Mouse (Mus musculus) heart, embryonic 12.5 days (tissue): ENCODE measurements around the gene Plscr1. TPM values are rescaled to one million over a fixed set of nuclear protein-coding genes. Genes with fewer than 3 reads are reported as not detected.

Source experiments
- ATAC-seq: fragments of 200-750 bp; cut with Nextera tagmentation; 2 replicates; pipeline ENCODE4 v1.8.0; 2017; ENCODE audit warnings: moderate TSS enrichment, moderate library complexity; ENCODE audit not compliant: insufficient number of reproducible peaks, low FRiP score
- H3K27ac ChIP-seq: fragments of 300-500 bp; sonication (generic); 2 replicates; pipeline ENCODE4 v1.5.1; 2016; ENCODE audit warnings: mild to moderate bottlenecking, moderate library complexity; ENCODE audit not compliant: poor library complexity, severe bottlenecking
- H3K27me3 ChIP-seq: fragments of 300-500 bp; sonication (generic); replicated peaks from 2 replicates; pipeline ENCODE4 v1.6.1; 2016; ENCODE audit warnings: mild to moderate bottlenecking, moderate library complexity
- H3K36me3 ChIP-seq: fragments of 300-500 bp; sonication (generic); 2 replicates; pipeline ENCODE4 v1.6.1; 2016; ENCODE audit warnings: mild to moderate bottlenecking, moderate library complexity
- H3K4me1 ChIP-seq: fragments of 300-500 bp; sonication (generic); replicated peaks from 2 replicates; pipeline ENCODE4 v1.6.1; 2016; ENCODE audit warnings: mild to moderate bottlenecking
- H3K4me2 ChIP-seq: fragments of 300-500 bp; sonication (generic); 2 replicates; pipeline ENCODE4 v1.6.1; 2016; ENCODE audit warnings: mild to moderate bottlenecking, moderate library complexity
- H3K4me3 ChIP-seq: fragments of 300-500 bp; sonication (generic); 2 replicates; pipeline ENCODE4 v1.5.1; 2016; ENCODE audit warnings: mild to moderate bottlenecking
- H3K9ac ChIP-seq: fragments of 300-500 bp; sonication (generic); 2 replicates; pipeline ENCODE4 v1.6.1; 2016; ENCODE audit warnings: mild to moderate bottlenecking, moderate library complexity
- H3K9me3 ChIP-seq: fragments of 300-500 bp; sonication (generic); replicated peaks from 2 replicates; pipeline ENCODE4 v1.6.1; 2016; ENCODE audit warnings: mild to moderate bottlenecking, moderate library complexity
- WGBS: fragments of 180-500 bp; shearing (Covaris S2); methylation state at CpG from one replicate; pipeline ENCODE4 v1.1.7; 2016; 5-methylcytosine and 5-hydroxymethylcytosine counted together
- polyA plus RNA-seq: library from polyadenylated mRNA; unstranded; fragments of >200 nt; fragmentation: Nextera tagmentation; extraction: Ambion mirVana; gene quantifications from 2 replicates; pipeline ENCODE4 v1.2.1, GENCODE M21; 2016

Gene Plscr1
- polyA plus RNA-seq, 1 experiment from 2014 or later: 41.0 TPM

DNA sequence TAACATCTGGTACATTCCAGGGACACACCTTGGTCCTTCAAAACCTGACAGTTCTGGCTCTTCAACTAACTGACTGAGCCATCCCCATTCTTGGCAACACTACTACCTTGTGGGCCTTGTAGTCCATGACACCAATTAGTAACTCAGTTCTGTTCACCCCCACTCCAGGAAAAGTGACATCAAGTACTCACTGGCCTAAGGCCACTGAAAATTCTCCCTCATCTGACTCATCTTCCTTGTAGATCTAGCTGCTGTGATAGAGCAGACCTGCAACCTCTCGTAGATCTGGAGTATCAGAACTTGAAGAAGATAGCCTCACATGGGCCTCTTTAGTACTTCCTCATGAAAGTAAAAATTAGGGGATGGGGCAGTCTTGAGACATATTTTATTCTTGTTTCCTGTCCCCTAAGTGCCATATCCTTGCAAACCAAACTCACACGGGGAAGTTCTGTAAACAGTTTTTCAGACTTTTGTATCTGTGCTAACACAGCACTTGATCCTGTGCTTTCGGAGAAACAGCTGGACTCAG lies 23.4 kb upstream of the Plscr1 start:
- Histone ChIP-seq H3K9me3 (no peaks in the 10 kb centered on the region), H3K4me2 (no peak overlapping the region), H3K4me3 (no peak overlapping the region), H3K36me3 (no peaks in the 10 kb centered on the region), H3K9ac (no peak overlapping the region), H3K27ac (no peak overlapping the region), H3K27me3 (no peaks in the 10 kb centered on the region), H3K4me1 (peaks cover 8% of the 10 kb centered on the region; the same call in 1 of the 2 replicates)
- 68% methylated on average over 3 of the region's 3 CpGs for WGBS
- no peak for ATAC-seq

DNA sequence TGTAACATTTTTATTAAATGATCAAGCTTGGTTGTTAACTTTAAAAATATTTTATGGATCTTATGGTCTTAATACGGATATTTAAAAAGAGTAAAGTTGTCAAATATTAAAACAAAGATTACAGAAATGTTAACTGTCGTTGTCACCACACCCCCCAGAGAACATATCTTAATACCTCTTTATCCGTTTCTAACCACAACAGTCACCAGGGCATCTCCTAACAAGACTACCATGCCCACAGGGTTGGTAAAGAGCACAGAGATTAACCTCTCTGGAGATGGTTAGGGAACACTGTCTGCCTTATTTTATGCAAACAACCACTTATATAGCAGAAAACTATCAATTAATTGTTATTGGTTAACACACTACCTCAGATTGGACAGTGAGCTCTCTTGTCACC lies 22.8 kb upstream of the Plscr1 start:
- Histone ChIP-seq H3K9me3 (no peaks in the 10 kb centered on the region), H3K4me3 (no peak overlapping the region), H3K9ac (no peak overlapping the region), H3K27me3 (no peaks in the 10 kb centered on the region), H3K27ac (no peak overlapping the region), H3K36me3 (no peaks in the 10 kb centered on the region), H3K4me2 (no peak overlapping the region), H3K4me1 (peaks cover 8% of the 10 kb centered on the region; the same call in 1 of the 2 replicates)
- WGBS: 69% methylated on average over 3 of the region's 3 CpGs
- ATAC-seq: no peak

DNA sequence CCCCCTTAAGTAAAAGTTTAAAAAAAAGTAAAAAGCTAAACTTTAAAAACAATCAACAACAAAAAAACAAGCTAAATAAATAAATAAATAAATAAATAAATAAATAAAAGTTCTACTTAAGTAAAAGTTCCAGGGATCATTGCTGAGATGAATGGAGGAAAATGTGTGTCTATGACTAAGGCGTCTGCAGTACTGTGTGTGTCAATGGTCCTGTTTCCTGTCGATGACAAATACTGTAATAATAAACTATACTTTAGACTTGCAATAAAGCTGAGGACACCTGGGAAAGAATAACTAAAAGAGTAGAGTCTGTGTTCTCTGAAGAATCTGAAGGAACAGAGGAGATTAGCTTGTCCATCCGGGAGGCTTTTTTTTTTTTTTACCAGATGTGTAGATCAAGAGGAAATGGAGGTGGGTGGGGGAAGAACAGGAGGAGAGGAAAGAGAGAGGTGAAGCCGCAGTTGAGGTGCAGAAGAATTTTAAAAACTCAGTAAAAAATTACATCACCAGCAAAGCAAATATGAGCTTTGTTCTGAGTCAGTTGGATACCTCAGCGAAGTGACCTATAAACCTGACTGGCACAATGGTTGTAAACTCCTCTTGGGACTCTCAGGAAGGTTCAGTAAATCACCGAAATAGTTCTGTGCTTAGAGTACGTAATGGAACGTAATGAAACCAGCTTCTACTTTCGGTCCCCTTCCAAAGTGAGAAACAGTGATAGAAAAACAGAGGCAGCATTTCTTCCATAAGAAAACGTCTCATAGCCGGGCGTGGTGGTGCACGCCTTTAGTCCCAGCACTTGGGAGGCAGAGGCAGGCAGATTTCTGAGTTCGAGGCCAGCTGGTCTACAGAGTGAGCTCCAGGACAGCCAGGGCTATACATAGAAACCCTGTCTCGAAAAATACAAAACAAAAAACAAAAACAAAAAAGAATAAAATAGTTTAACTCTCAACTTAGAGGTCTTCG lies 20.4 kb upstream of the Plscr1 start:
- no peaks in the 10 kb centered on the region for H3K27me3 ChIP-seq
- no peak for ATAC-seq
- peaks cover 8% of the 10 kb centered on the region; the same call in 1 of the 2 replicates for H3K4me1 ChIP-seq
- H3K9ac ChIP-seq: no peak overlapping the region
- no peaks in the 10 kb centered on the region for H3K9me3 ChIP-seq
- no peaks in the 10 kb centered on the region for H3K36me3 ChIP-seq
- H3K4me3 ChIP-seq: no peak overlapping the region
- no peak overlapping the region for H3K4me2 ChIP-seq
- 79% methylated on average over 16 of the region's 16 CpGs for WGBS
- H3K27ac ChIP-seq: no peak overlapping the region

DNA sequence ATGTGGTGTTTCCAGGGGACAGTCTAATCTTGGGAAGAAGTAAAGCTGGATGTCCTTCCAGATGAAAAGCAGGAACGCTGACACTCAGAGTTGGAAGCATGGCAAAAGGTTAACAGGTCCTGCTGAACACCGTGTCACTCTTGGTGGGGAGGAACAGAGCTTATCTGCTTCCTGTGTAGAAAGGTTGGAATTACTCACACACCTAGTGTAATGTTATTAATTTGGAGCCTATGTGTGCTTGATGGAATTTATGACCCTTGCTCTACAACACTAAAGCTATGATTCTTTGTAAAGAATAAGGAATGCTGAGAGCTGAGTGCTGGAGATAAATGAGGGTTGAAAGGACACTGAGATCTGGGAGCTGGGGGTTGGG lies 19.7 kb upstream of the Plscr1 start:
- no peak overlapping the region for H3K9ac ChIP-seq
- no peaks in the 10 kb centered on the region for H3K36me3 ChIP-seq
- H3K9me3 ChIP-seq: no peaks in the 10 kb centered on the region
- ATAC-seq: no peak
- no peaks in the 10 kb centered on the region for H3K27me3 ChIP-seq
- no peak overlapping the region for H3K27ac ChIP-seq
- 28% methylated on average over 2 of the region's 2 CpGs for WGBS
- no peak overlapping the region for H3K4me3 ChIP-seq
- no peak overlapping the region for H3K4me2 ChIP-seq
- H3K4me1 ChIP-seq: peaks cover 8% of the 10 kb centered on the region; the same call in 1 of the 2 replicates

DNA sequence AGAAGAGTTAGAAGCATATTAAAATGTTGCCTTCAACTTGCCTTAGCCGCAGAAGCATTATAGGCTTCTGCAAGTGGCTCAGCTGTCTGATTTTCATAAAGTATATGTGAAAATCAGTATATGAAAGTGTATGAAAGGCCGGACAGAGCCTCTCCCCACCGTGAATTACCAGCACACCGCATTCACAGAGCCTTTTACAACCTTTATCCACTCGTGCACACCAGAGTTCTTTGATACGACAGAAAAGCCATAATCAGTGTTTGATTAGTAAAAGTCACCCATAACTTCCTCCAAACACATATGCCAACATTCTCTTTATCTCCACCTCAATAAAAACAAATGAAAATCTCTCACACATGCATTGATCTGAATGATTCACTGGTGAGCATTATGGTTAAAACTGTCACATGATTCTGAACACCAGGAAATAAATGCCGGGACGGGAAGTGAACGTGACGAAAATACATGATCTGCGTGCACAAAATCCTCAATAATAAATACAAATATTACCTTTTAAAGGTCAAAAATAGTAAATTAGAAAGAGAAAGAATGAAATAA lies 14.6 kb upstream of the Plscr1 start:
- no peaks in the 10 kb centered on the region for H3K36me3 ChIP-seq
- ATAC-seq: no peak
- H3K27ac ChIP-seq: no peak overlapping the region

DNA sequence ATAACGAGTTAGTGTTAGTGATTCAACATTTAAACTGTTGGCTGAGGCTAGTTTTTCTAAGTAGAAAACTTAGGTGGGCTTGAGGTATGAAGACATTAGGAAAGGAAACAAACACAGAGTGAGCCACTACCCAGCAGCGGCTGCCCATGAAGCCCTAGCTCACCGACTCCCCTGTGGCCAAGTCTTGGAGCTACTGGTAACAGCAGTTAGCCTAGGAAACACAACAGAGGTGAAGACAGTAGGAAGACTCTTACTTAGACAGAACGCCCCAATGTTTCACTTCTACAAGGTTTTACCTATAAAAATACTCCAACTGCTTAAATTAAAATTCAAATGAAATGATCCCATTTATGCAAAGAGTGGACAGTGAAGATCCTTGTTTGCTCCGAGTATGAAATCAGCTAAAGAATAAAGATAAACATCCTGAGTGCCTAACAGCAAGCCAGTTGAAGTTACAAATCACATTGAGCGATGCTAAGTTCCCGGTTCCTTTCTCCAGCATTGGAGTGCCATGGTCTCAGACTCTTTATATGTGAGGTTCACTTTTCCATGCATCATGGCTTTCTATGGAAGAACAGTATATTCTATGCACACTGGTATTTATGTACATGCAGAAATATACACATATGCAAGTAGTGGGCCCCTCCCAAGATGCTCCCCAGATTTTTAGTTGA lies 640 bp upstream of the Plscr1 start:
- Histone ChIP-seq H3K4me2 (no peak overlapping the region), H3K4me3 (no peak overlapping the region), H3K27ac (no peak overlapping the region), H3K36me3 (no peaks in the 10 kb centered on the region), H3K9ac (no peak overlapping the region), H3K9me3 (no peaks in the 10 kb centered on the region), H3K4me1 (peaks cover 7% of the 10 kb centered on the region), H3K27me3 (no peaks in the 10 kb centered on the region)
- no peak for ATAC-seq
- WGBS: 74% methylated on average over 7 of the region's 7 CpGs

More for the DNA sequence above, 14.6 kb upstream of the Plscr1 start:
- no peaks in the 10 kb centered on the region for H3K9me3 ChIP-seq
- H3K4me2 ChIP-seq: no peak overlapping the region
- H3K9ac ChIP-seq: no peak overlapping the region
- H3K27me3 ChIP-seq: no peaks in the 10 kb centered on the region
- WGBS: 85% methylated on average over 11 of the region's 11 CpGs
- H3K4me3 ChIP-seq: no peak overlapping the region
- peaks cover 4% of the 10 kb centered on the region; the same call in 1 of the 2 replicates for H3K4me1 ChIP-seq

DNA sequence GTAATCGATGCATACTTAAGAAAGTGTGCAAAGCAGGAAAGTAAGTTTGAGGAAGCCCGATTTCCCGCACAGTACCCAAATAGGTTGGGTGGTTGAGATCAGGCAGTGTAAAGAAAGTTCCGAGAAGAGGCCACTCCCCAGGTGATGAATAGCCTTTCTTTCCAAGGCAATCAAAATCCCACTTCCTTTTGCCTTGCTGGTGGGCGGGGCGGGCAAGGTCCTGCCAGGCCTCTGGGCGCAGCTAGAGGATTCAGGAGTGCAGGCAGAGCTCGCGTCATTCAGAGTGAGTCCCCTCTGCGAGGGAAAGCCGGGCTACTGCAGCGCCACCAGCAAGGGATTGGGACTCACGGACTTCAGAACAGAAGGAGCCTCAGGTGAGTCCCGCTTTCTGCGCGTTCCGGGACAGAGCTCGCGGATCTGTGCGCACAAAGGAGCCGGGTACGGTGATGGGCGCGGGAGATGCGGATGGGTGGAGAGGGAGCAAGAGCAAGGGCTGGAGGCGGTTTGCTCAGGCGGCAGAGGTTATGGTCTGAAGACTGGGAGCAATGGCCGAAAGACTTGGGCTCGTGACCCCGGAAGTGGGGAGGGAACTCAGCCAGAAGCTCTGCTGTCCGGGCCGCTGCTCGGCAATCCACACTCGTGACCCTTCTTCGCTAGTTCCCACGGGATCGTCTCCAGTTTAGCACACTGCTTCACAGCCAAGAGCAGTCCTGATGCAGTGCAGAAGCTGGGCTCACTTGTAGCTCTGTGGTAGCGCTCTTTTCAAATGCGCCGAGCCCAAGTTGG lies 630 bp downstream of the Plscr1 start:
- Histone ChIP-seq H3K9ac (peak overlapping the region; percentile 79), H3K27me3 (no peaks in the 10 kb centered on the region), H3K36me3 (no peaks in the 10 kb centered on the region), H3K27ac (peak overlapping the region; percentile 91), H3K4me1 (peaks cover 7% of the 10 kb centered on the region), H3K4me2 (peak overlapping the region; percentile 59), H3K4me3 (peak overlapping the region; percentile 62), H3K9me3 (no peaks in the 10 kb centered on the region)
- WGBS: under 1% methylated on average over 40 of the region's 40 CpGs
- peak; percentile 91 for ATAC-seq

DNA sequence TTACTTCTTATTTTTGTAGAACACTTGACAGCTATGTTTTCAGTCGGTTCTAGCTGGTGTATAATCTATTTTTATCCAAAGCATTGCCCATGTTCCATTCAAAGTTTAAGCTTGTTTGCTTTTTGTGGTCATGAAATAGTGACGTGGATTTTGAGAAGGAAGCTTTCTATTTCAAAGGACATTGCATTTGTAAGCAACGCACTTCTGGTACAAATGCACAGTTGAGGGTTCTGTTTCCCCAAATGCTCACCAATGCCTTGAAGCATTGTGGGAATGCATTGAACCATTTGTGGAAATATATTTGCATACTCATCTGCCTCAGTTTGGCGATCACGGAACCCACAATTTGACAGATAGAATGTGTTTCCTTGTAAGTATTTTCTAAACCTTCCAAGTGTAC lies 3.2 kb downstream of the Plscr1 start:
- H3K9me3 ChIP-seq: no peaks in the 10 kb centered on the region
- no peak overlapping the region for H3K4me3 ChIP-seq
- no peaks in the 10 kb centered on the region; the same call in 1 of the 2 replicates for H3K36me3 ChIP-seq
- no peak overlapping the region for H3K27ac ChIP-seq
- H3K4me2 ChIP-seq: no peak overlapping the region
- H3K9ac ChIP-seq: no peak overlapping the region
- no peak for ATAC-seq
- peaks cover 7% of the 10 kb centered on the region for H3K4me1 ChIP-seq
- WGBS: 76% methylated on average over 5 of the region's 5 CpGs
- H3K27me3 ChIP-seq: no peaks in the 10 kb centered on the region

DNA sequence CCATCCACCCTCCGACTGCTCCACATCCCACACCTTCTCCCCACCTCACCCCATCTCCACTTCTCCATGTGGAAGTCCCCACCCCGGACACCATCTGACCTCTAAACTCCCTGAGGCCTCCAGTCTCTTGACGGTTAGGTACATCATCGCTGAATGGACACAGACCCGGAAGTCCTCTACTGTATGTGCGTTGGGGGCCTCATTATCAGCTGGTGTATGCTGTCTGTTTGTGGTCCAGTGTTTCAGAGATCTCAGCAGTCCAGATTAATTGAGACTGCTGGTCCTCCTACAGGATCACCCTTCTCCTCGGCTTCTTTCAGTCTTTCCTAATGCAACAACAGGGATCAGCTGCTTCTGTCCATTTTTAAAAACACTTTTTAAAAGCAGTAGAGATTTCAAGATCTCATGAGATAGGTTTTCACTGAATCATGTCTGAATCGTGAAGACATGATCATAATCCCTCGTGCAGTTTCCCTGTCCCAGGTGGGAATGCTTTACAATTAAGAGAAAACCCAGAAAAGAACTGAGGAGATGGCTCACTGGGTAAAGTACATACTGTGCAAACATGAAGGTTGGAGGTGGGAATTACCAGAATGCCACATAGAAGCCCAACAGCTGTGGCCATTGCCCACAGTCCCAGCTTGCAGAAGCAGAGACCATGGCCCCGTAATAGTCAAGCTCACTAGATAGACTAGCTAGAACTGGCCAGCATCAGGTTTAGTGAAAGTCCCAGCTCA lies 4.2 kb downstream of the Plscr1 start:
- Histone ChIP-seq H3K27me3 (no peaks in the 10 kb centered on the region), H3K9ac (no peak overlapping the region), H3K4me1 (peaks cover 7% of the 10 kb centered on the region), H3K27ac (no peak overlapping the region), H3K9me3 (no peaks in the 10 kb centered on the region), H3K4me2 (no peak overlapping the region), H3K4me3 (no peak overlapping the region), H3K36me3 (no peaks in the 10 kb centered on the region; the same call in 1 of the 2 replicates)
- ATAC-seq: no peak
- WGBS: 80% methylated on average over 10 of the region's 10 CpGs

DNA sequence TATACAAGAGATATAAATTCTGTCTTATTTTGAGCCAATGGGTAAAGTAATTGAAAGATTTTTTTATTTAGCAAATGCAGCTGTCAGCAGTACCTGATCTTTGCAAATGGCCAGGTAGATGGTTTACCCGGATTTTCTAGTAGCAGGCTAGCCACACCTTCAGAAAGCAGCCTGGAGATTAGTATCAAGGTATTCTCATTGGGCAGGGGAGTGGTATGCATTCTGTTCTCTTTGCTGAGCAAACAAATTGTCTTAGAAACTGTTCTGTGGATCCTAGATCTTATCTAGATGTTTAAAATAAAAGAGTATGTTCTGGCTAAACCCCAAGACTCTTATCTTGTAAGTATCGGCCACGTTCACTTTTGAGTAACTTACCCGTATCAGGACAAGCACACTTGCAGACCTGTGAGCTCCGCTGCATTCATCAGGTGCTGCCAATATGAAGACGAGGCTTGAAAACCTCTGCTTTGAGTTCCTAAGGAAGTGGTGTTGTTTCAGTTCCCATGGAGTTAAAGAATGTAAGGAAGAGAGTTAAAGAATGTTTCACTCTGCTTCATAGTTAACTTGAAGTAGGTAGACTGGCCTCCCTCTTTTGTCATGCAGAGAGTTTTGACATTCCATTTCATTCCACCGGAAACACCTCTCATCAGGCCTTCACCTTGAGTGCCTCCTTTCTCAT lies 11.1 kb downstream of the Plscr1 start:
- no peak for ATAC-seq
- no peak overlapping the region for H3K27ac ChIP-seq
- H3K36me3 ChIP-seq: peaks cover 34% of the 10 kb centered on the region
- no peak overlapping the region for H3K4me2 ChIP-seq
- no peaks in the 10 kb centered on the region for H3K9me3 ChIP-seq
- H3K9ac ChIP-seq: no peak overlapping the region
- H3K4me1 ChIP-seq: no peaks in the 10 kb centered on the region
- no peaks in the 10 kb centered on the region for H3K27me3 ChIP-seq
- 67% methylated on average over 7 of the region's 7 CpGs for WGBS
- no peak overlapping the region for H3K4me3 ChIP-seq
